Mouse (Mus musculus): Measurements from ENCODE around the gene Tuba3b.

Gene Tuba3b

DNA sequence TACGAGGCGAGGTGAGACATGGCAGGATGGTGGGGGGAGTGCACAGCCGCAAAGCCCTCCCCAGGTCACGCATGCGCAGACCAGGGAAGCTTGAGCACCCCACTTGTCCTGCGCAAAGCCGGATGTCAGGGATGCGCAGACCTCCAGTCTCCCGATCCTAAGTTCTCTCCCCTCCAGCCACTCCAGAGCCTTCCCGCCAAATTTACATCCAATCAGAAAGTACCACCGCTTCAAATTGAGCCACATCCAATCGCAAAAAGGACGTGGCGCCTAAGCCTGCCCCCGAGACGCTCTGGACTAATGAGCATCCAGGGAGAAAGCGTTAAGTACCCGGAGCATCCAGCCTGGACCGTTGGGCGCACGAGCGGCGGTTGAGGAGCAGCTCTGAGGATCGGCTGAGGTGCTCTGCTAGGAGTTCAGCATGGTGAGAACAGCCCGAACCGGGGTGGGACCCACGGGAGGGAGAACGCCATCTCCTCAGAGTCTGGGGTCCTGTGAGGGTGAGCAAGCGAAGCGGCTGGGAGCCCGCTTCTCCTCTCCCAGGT, at the start of gene Tuba3b:
TSS of gene Tuba3b (plus strand) at position 92 of the 545 bp plus-strand sequence.
- DNase-seq (ENCODE audit: low read depth, low spot score), result no peak

DNA sequence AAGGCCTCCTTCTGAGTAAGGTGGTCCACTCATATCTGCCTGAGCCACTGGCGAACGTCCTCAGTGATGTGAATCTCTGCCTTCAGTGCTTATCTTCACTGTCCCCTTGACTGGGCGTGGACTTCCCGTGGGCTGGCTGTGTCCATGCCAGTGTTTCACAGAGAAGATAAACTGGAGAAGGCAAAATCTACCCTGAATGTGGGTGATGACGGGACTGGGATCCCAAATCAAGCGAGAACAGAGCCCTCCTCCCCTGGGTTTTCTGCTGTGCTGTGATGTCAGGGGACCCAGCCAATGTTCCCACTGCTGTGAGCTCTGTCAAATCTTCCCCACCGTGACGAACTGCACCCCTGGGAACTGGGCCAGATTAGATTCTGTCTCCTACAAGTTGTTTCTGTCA, 48.3 kb upstream of the Tuba3b start:
- no peak for DNase-seq (ENCODE audit: low read depth, low spot score)

DNA sequence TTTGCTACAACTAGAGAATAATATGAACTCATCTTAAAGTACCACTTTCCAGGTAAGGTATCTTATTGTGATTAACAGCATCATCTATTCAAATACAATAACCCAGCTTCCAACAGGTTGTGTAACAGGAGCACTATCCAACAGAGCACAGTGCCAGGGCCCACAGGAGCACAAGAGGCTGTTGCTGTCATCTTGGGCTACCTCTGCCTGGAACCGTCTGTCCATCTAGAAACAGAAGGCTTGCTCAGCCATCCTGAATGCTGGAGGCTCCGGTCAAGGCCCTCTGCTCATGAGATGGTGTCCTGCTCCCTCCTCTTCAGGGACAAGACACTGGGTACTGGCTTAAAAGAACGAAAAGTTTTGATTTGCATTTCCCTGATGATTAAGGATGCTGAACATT, 47.7 kb upstream of the Tuba3b start:
- no peak for DNase-seq (ENCODE audit: low read depth, low spot score)

DNA sequence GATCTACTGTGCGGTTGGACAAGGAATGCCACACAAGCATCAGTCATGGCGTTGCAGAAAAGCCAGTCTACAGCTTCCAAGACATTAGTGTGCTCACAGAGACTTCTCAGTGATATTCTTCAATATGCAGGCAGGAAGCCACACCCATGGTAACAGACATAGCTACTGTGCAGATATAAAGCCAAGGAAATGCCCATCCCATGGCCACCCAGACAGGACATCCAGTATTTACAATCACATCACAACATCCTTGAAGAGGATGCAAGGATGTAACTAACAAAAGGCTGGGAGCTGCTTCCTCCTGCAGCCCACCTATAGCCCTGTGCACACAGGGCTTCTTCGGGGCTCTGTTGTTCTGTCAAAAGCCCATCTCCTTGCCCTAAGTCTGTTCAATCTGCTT, 46.9 kb upstream of the Tuba3b start:
- DNase-seq (ENCODE audit: low read depth, low spot score), result no peak

DNA sequence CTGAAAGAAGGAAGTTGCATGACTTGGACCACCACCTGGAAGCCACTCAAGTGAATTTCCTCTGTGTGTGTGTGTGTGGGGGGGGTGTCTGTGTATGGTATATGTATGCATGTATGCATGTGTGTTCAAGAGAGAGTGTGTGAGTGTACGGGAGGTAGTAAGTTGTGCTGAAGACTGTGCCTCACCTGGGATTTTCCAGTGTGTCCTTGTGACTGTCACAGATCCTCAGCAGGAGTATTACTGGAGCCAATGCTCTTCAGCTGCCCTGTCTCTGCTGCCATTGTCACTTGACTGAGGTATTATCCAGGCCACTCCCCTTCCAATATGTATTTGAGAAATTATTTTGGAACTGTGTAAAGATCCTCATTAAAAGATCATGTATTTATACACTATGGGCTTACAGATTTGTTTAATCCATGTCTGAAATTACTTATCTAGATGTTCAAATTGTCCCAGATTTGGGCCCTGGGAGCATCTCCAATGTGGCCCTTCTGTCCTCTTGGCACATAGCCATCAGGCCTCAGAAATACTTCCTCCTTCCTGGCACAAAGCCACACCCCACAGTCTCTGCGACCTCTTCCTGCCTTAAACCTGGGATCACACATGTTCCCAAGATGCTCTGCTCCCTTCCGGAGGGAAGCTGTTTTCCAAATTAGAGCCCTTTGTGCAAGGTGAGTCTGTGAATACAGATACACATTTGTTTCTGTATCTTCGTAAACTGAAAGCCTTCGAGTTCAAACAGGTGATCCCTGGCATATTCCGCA, 42.1 kb upstream of the Tuba3b start:
- DNase-seq (ENCODE audit: low read depth, low spot score), result no peak

DNA sequence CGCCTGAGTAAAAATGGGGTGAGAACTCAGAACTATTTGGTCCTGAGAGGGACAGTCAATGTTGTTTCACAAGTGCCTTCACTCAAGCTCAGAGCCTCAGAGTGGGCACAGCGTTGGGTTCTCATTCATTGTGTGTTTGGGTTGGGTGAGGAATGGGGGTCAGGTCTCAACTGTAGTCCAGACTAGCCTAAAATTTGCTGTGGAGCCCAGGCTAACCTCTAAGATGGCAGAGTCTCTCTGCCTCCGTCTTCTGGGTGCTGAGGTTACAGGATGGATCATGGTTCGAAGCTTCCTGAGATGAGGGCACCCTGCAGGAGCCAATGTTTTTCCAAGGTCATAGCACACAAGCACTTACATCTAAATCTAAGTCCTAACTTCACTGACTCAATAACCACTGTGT, 38.8 kb upstream of the Tuba3b start:
- no peak for DNase-seq (ENCODE audit: low read depth, low spot score)

DNA sequence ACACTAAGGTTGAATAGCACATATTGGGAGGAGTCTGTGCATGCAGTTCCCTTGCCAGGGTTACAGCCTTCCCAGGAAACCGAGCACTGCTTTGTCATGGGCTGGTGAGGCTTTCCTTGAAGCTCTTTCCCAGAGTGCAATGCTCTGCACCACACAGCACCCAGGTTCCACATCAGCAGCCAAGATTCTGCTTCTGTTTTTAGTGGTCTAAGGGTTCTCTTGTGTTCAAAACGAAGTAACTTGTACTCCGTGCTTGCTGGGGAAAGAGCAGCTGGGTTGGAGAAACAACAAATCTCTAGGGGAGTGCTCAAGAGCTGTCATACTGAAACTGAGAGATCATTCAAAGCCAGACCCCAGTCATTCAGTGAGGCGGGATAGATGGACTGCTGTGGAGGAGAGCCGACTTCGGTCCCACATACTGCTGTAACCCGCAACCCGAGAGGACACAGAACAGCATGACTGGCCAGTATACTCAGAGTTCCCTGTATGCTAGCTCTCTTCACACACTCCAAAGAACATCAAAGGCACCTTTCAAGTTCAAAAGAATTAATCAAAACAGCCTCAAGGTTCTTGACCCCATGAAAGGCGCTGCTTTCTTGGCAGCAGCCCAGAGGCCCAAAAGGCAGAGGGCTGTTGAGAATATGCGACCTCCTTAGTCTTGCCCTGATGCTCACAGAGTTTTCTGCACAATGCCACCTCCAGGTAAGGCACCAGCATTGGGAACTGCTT, 36.9 kb upstream of the Tuba3b start:
- no peak for DNase-seq (ENCODE audit: low read depth, low spot score)

DNA sequence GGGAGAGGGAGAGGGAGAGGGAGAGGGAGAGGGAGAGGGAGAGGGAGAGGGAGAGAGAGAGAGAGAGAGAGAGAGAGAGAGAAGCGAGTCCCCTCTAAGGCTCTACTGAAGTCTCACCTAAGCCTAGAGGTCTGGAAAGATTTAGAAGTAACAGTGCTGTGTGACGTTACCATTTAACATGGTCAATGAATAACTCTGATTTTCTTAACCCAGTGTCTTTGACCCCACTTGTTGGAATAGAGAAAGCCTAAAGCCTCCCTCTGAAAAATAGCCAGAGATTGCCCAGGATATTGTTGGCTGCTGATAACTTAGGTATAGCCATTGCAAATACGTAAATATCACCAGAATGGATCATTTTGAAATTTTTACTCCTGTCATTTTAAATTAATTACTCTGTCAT, 35.8 kb upstream of the Tuba3b start:
- no peak for DNase-seq (ENCODE audit: low read depth, low spot score)

DNA sequence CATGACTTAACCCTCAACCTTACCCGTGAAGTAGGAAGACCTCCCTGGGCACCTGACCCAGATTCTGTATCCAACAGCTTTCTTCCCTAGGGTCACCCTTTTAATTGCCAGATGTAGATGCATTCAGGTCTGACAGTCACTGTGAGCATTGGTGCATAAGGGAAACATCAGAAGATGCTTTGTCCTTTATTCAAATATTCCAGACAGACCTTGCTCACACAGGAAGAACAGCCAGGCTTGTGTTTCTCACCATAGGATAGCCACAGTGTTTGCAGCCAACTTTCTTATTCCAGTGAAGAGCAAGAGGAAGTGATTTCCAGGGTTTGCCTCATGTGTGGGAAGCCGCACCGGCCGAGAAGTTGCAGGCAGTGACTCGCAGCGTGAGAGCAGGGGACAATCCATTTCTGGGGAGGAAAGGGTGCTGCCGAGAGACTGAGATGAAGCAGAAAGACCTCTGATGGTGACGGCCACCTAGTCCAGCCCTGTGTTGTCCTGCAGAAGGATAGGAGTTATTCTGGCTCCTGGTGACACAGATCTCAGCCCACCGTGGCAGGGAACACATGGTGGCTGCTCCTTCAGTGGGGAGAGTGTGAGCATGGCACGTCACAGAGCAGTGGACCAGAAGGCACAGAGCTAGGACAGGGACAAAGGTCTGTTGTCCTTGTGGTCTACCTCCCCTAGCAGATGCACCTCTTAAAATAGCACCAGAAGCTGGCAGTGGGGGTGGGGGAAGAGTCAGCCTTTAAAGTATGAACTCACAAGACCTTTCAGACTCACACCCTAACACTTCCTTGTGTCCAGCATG, 34.0 kb upstream of the Tuba3b start:
- no peak for DNase-seq (ENCODE audit: low read depth, low spot score)

DNA sequence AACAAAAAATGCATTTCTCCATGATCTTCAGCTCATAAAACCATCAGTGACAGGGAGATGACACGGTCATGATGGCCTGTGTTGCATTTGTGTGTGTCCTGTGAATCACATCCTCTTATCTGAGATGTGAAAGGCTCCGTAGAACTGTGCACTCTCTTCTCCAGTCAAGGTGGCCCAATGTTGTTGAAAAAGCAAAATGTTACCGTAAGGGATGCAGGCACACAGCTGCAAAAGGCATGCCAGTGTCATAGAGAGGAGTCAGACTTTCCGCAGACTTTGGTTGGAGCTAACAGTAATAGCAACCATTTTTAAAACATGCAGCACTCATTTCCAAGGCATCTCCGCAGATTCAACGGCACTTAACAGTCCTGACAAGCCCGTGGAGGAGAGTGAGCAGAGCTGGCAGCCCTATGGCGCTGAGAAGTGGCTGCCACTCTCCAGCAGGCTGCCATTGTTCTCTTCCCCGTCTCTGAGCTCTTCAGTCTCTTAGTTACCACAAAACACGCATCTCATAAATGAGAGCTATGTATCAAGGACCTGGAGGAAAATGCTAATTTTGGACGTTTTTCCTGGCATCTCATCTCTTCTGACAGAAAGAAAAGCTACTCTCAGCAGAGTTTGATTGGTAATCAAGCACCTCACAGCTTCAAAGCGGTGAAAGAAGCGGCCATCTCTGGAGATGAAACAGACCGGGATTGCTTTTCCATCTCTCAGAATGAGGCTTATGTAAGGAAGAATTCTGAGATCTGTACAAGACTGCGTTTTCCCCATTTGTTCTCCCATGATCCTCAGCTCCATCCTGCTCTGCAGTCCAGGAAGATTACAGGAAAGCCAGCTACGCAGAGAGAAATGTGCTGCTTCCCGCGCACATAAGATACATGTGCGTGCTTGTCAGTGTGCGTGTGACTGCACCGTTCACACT, 30.2 kb upstream of the Tuba3b start:
- no peak for DNase-seq (ENCODE audit: low read depth, low spot score)

DNA sequence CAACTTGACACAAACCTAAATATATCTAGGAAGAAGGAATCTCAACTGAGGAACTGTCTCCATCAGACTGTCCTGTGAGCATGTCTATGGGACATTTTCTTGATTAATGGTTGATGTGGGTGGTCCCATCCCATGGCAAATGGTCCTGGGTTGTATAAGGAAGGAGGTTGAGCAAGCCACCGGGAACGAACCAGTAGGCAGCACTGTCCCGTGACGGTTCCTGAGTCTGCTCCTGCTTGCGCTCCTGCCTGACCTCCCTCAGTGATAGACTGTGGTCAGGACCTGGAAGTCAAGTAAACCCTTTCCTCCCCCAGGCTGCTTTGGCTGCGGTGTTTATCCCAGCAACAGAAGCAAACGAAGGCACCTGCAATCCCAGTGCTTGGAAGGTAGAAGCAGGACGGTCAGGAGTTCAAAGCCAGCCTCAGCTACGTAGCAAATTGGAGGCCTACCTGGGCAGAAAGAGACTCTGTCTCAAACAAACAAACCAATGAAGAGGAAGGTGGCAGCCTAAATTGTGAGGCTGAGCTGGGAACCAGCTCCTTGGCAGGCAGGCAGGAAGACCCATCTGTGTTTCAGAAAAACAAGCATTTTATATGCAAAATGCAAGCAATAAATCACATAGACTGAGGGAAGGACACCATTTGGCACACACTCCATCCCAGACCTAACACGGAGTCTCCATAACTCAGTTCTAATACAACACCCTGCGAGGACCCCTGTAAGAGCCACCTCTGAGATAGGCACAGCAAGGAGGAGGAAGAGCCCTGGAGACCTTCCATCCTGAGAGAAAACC, 24.9 kb upstream of the Tuba3b start:
- DNase-seq (ENCODE audit: low read depth, low spot score), result no peak

DNA sequence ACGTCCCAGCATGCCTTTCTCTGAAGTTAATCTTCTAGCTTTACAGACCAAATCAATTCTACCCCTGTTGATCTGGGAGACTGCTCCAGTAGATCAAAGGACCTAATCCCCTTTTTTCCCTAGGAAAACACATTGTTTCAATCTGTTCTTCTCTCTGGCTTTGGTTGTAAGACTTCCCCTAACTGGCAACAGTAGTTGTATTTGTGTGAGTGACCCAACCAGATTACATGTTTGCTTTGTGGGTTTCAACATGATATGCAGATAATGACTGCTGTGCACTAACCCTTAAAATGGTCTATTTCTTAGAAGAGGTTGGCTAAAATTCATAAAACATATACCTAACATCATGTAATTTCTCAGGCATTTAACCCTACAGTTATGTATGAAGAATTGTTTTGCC, 24.0 kb upstream of the Tuba3b start:
- no peak for DNase-seq (ENCODE audit: low read depth, low spot score)

DNA sequence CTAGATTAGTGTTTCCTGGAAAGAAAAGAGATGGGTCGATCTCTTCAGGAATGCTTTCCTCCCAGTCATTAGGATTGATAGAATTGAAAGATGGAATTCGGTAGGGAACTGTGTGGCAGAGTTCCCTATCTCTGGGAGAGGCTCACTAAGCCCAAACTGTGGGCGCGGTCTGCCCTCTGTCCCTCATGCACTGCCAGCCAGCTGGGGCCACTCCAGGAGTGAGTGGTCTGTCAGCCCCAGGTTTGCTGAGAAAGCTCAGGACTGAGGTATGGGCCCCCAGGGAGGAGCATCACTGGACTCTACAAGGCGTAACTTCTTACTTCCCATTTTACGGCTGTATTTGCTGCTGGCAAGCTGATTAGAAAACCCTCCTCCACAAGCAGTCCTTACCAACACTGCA, 23.5 kb upstream of the Tuba3b start:
- DNase-seq (ENCODE audit: low read depth, low spot score), result no peak

DNA sequence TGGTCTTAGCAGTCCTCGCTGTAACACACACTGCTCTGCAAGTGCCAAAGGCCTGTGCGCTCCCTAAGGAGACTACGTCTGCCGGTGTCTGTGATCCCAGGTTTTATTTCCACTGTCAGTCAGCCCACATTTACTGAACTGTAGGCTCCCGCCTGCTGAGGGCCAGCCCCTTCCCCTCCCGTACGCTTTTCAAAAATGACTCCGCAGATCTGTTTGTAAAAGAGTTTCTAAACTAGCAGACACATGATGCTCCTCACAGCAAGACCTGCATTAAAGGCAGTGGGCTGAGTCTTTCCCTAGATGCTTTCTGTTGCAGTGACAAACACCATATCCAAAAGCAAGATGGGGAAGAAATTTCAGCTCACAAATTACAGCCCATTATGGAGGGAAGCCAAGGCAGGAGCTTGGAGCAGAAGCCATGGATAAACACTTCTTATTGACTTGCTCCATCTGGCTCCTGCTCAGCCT, 23.0 kb upstream of the Tuba3b start:
- no peak for DNase-seq (ENCODE audit: low read depth, low spot score)

DNA sequence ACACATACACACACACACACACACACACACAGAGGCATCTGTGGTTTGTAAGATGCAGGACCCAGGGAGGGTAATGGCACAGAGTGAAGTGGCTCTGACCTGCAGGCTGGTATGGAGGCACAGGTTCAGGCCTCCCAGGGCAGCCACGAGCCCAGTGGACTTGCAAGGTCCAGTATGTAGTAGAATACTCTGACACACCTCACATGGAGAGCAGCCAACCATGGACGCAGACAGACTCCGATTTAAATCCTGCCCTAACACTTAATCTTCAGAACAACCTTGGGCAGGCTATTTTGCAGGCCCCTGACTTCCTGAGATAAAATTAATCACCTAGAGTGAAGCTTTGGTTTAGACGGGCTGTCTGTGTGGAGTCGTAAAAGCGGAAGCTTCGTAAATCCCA, 21.6 kb upstream of the Tuba3b start:
- DNase-seq (ENCODE audit: low read depth, low spot score), result no peak

DNA sequence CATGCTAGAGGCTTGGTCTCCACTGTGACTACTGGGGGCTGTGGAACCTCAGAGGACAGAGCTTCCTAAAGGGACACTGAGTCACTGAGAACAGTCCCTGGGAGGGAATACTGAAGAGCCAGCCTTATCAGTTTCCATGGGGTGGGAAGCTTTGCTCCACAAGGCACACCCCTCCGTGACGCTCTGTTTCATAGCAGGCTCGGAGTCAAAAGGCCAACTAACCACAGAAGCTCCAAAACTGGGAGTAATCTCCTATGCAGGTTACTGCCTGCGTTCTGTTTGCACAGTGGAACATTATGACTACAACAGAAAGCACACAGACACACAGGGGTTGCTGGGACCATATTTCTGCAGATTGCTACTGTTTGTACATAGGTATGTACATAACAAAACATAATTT, 19.7 kb upstream of the Tuba3b start:
- no peak for DNase-seq (ENCODE audit: low read depth, low spot score)

DNA sequence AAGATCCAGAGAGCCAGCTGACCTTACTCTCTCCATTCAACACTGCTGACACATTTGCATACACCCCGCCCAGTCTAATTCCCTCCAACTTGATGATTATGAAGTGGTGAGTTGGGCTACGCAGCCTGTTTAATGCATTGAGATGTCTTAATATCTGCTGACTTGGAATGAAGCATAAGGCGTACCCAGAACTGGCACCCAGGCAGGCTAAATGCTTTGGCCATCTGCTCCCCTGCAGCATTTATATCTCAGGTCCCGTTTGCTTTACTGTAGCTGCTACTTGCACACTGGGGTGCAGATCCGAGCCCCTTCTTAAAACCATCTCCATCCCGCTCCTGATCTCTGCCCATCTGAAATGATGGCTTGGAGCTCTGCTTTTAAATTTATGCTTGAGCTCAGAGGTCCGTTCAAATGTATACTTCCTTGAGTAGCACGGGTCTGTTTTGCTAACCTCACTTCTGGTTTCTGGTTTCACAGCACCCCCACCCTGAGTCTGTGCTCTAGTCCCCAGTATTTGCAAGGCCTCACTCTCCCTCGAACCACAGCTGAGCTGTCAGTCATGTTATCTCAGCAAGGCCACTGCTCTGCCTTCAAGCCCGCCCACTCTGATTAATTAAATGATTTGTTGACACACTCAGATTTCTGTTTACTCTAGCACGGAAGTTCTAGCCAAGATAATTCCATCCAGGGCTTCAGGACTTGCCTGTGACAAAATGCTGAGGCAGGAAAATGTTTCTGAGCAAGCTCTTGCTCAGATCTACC, 16.6 kb upstream of the Tuba3b start:
- DNase-seq (ENCODE audit: low read depth, low spot score), result no peak

DNA sequence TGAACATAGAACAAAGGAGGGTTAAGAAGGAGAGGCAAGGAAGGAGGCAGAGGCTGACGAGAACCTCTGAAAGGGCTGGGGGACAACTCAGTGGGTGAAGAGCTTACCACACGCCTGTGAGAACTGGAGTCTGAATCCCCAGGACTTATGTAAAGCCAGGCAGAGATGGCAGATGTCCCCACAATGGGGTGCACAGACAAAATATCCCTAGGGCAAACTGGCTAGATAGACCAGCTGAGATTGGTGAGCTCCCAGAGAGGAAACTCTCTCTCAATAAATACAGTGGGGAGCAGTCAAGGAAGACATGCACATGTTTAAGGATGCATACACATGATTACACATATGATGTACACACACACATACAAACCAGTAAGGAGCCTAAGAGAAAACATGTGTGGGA, 11.4 kb upstream of the Tuba3b start:
- no peak for DNase-seq (ENCODE audit: low read depth, low spot score)

DNA sequence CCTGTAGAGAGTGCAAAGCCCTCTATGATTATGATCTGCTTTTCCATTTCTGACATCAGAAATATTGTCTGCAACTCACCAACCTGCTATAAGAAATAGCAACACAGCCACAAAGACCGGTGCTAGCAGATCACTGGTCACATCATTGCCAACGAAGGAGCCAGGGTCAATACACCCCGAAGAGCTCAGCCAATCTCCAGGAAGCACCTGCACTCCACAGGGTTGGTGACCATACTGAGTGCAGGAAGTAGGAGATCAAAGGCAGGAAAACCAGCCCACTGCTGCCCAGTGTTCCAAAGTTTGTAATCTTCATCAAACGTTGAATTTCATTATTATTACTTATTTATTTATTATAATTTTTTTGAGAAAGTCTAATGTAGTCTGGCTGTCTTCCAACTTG, 10.9 kb upstream of the Tuba3b start:
- no peak for DNase-seq (ENCODE audit: low read depth, low spot score)

Measured in retina, adult 2 months (tissue).